Mouse (Mus musculus) embryonic facial prominence, embryonic 12.5 days (tissue): Measurements from ENCODE around the gene Scarf2. TPM values are rescaled to one million over a fixed set of nuclear protein-coding genes. Genes with fewer than 3 reads are reported as not detected.

Experiments used
- ATAC-seq: fragments of 200-750 bp; cut with Nextera tagmentation; 2 replicates; pipeline ENCODE4 v1.8.0; 2017; ENCODE audit not compliant: insufficient number of reproducible peaks, insufficient read depth, low FRiP score, low TSS enrichment
- H3K27ac ChIP-seq: fragments of 300-500 bp; sonication (generic); 2 replicates; pipeline ENCODE4 v1.5.1; 2016; ENCODE audit warnings: mild to moderate bottlenecking
- H3K27me3 ChIP-seq: fragments of 300-500 bp; sonication (generic); 2 replicates; pipeline ENCODE4 v1.6.1; 2016; ENCODE audit warnings: mild to moderate bottlenecking, moderate library complexity
- H3K36me3 ChIP-seq: fragments of 300-500 bp; sonication (generic); 2 replicates; pipeline ENCODE4 v1.6.1; 2016; ENCODE audit warnings: mild to moderate bottlenecking
- H3K4me1 ChIP-seq: fragments of 300-500 bp; sonication (generic); 2 replicates; pipeline ENCODE4 v1.6.1; 2016
- H3K4me2 ChIP-seq: fragments of 300-500 bp; sonication (generic); replicated peaks from 2 replicates; pipeline ENCODE4 v1.6.1; 2016; ENCODE audit warnings: mild to moderate bottlenecking, moderate library complexity
- H3K4me3 ChIP-seq: fragments of 300-500 bp; sonication (generic); 2 replicates; pipeline ENCODE4 v1.5.1; 2016; ENCODE audit warnings: mild to moderate bottlenecking
- H3K9ac ChIP-seq: fragments of 300-500 bp; sonication (generic); 2 replicates; pipeline ENCODE4 v1.6.1; 2016; ENCODE audit warnings: mild to moderate bottlenecking, moderate library complexity
- H3K9me3 ChIP-seq: fragments of 300-500 bp; sonication (generic); 2 replicates; pipeline ENCODE4 v1.6.1; 2016; ENCODE audit warnings: mild to moderate bottlenecking, moderate library complexity
- WGBS: fragments of 180-500 bp; shearing (Covaris S2); methylation state at CpG from one replicate; pipeline ENCODE4 v1.1.7; 2016; 5-methylcytosine and 5-hydroxymethylcytosine counted together
- polyA plus RNA-seq: library from polyadenylated mRNA; unstranded; fragments of >200 nt; fragmentation: Nextera tagmentation; extraction: Ambion mirVana; gene quantifications from 2 replicates; pipeline ENCODE4 v1.2.1, GENCODE M21; 2016

Gene Scarf2
- polyA plus RNA-seq, 1 experiment from 2014 or later: 49.8 TPM

- H3K27me3 ChIP-seq: no peaks in the 10 kb centered on the region
- H3K36me3 ChIP-seq: peaks cover 62% of the 10 kb centered on the region
- H3K4me3 ChIP-seq: no peak overlapping the region
- H3K9ac ChIP-seq: no peak overlapping the region
- H3K4me2 ChIP-seq: no peak overlapping the region
- no peak for ATAC-seq
- H3K27ac ChIP-seq: no peak overlapping the region
- H3K4me1 ChIP-seq: no peaks in the 10 kb centered on the region
- no peaks in the 10 kb centered on the region for H3K9me3 ChIP-seq
- WGBS: 73% methylated on average over 4 of the region's 4 CpGs
These were observed 25.8 kb upstream of the Scarf2 start for GRCm38 (mm10) chr16:17771117-17771865.

GRCm38 (mm10) chr16:17776828-17777227, 20.3 kb upstream of the Scarf2 start:
- no peak overlapping the region for H3K27ac ChIP-seq
- no peak overlapping the region for H3K4me3 ChIP-seq
- no peaks in the 10 kb centered on the region for H3K27me3 ChIP-seq
- no peak for ATAC-seq
- H3K9me3 ChIP-seq: no peaks in the 10 kb centered on the region
- H3K36me3 ChIP-seq: peaks cover 66% of the 10 kb centered on the region
- no peaks in the 10 kb centered on the region for H3K4me1 ChIP-seq
- no peak overlapping the region for H3K9ac ChIP-seq
- 64% methylated on average over 11 of the region's 11 CpGs for WGBS
- H3K4me2 ChIP-seq: no peak overlapping the region

GRCm38 (mm10) chr16:17778223-17778622, 18.9 kb upstream of the Scarf2 start:
- no peak for ATAC-seq
- Histone ChIP-seq H3K9ac (no peak overlapping the region), H3K9me3 (no peaks in the 10 kb centered on the region), H3K27ac (no peak overlapping the region), H3K4me1 (no peaks in the 10 kb centered on the region), H3K4me3 (no peak overlapping the region), H3K36me3 (peaks cover 68% of the 10 kb centered on the region), H3K27me3 (no peaks in the 10 kb centered on the region), H3K4me2 (no peak overlapping the region)
- WGBS: 83% methylated on average over 4 of the region's 4 CpGs

- 71% methylated on average over 1 of the region's 1 CpGs for WGBS
- H3K27me3 ChIP-seq: no peaks in the 10 kb centered on the region
- no peaks in the 10 kb centered on the region for H3K4me1 ChIP-seq
- H3K27ac ChIP-seq: no peak overlapping the region
- H3K9me3 ChIP-seq: no peaks in the 10 kb centered on the region
- no peak overlapping the region for H3K4me2 ChIP-seq
- ATAC-seq: no peak
- H3K9ac ChIP-seq: no peak overlapping the region
- H3K4me3 ChIP-seq: no peak overlapping the region
- H3K36me3 ChIP-seq: peaks cover 73% of the 10 kb centered on the region
These were observed 17.4 kb upstream of the Scarf2 start for GRCm38 (mm10) chr16:17779692-17780091.

GRCm38 (mm10) chr16:17785337-17785736, 11.7 kb upstream of the Scarf2 start:
- WGBS: 61% methylated on average over 3 of the region's 3 CpGs
- no peaks in the 10 kb centered on the region for H3K27me3 ChIP-seq
- no peaks in the 10 kb centered on the region for H3K4me1 ChIP-seq
- no peak overlapping the region for H3K9ac ChIP-seq
- no peak for ATAC-seq
- H3K27ac ChIP-seq: no peak overlapping the region
- H3K9me3 ChIP-seq: no peaks in the 10 kb centered on the region
- peaks cover 80% of the 10 kb centered on the region for H3K36me3 ChIP-seq
- H3K4me2 ChIP-seq: no peak overlapping the region
- no peak overlapping the region for H3K4me3 ChIP-seq

GRCm38 (mm10) chr16:17792728-17793127, 4.4 kb upstream of the Scarf2 start:
- ATAC-seq: no peak

GRCm38 (mm10) chr16:17794047-17794446, 3.0 kb upstream of the Scarf2 start:
- Histone ChIP-seq H3K9ac (no peak overlapping the region), H3K27me3 (peaks cover 8% of the 10 kb centered on the region), H3K9me3 (no peaks in the 10 kb centered on the region), H3K27ac (no peak overlapping the region), H3K4me2 (no peak overlapping the region), H3K36me3 (peaks cover 52% of the 10 kb centered on the region), H3K4me1 (peaks cover 17% of the 10 kb centered on the region), H3K4me3 (no peak overlapping the region)
- WGBS: 90% methylated on average over 4 of the region's 4 CpGs
- ATAC-seq: no peak

More at GRCm38 (mm10) chr16:17792728-17793127, 4.4 kb upstream of the Scarf2 start:
- Histone ChIP-seq H3K27me3 (peaks cover 6% of the 10 kb centered on the region; the same call in 1 of the 2 replicates), H3K4me3 (no peak overlapping the region), H3K36me3 (peaks cover 59% of the 10 kb centered on the region), H3K9ac (no peak overlapping the region), H3K9me3 (no peaks in the 10 kb centered on the region), H3K27ac (no peak overlapping the region), H3K4me1 (peaks cover 13% of the 10 kb centered on the region; the same call in 1 of the 2 replicates), H3K4me2 (no peak overlapping the region)
- 73% methylated on average over 3 of the region's 3 CpGs for WGBS

GRCm38 (mm10) chr16:17795643-17796042, 1.4 kb upstream of the Scarf2 start:
- Histone ChIP-seq H3K27ac (no peak overlapping the region), H3K9me3 (no peaks in the 10 kb centered on the region), H3K9ac (no peak overlapping the region), H3K4me1 (peaks cover 32% of the 10 kb centered on the region), H3K4me3 (no peak overlapping the region), H3K36me3 (peaks cover 36% of the 10 kb centered on the region), H3K4me2 (no peak overlapping the region), H3K27me3 (peaks cover 15% of the 10 kb centered on the region)
- ATAC-seq: no peak
- WGBS: 53% methylated on average over 5 of the region's 5 CpGs

GRCm38 (mm10) chr16:17796519-17796918, 563 bp upstream of the Scarf2 start:
- Histone ChIP-seq H3K4me1 (peaks cover 41% of the 10 kb centered on the region), H3K36me3 (peaks cover 30% of the 10 kb centered on the region), H3K9ac (peak overlapping the region; percentile 92), H3K27me3 (peaks cover 19% of the 10 kb centered on the region), H3K9me3 (no peaks in the 10 kb centered on the region), H3K4me2 (peak overlapping the region; percentile 79), H3K4me3 (peak overlapping the region; percentile 79), H3K27ac (peak overlapping the region; percentile 96)
- ATAC-seq: no peak

- peak overlapping the region; percentile 79 for H3K4me3 ChIP-seq
- no peaks in the 10 kb centered on the region for H3K9me3 ChIP-seq
- H3K4me2 ChIP-seq: peak overlapping the region; percentile 79
- WGBS: 3% methylated on average over 29 of the region's 29 CpGs
- peak overlapping the region; percentile 92 for H3K9ac ChIP-seq
- peaks cover 55% of the 10 kb centered on the region for H3K4me1 ChIP-seq
- H3K27ac ChIP-seq: peak overlapping the region; percentile 96
- peaks cover 33% of the 10 kb centered on the region for H3K27me3 ChIP-seq
- peak; percentile 12 for ATAC-seq
- H3K36me3 ChIP-seq: peaks cover 20% of the 10 kb centered on the region
These were observed 780 bp downstream of the Scarf2 start for GRCm38 (mm10) chr16:17797812-17798311.

- Histone ChIP-seq H3K27me3 (peaks cover 40% of the 10 kb centered on the region), H3K9ac (peak overlapping the region; percentile 92), H3K4me2 (peak overlapping the region; percentile 79), H3K36me3 (peaks cover 19% of the 10 kb centered on the region), H3K27ac (peak overlapping the region; percentile 96), H3K4me1 (peaks cover 61% of the 10 kb centered on the region), H3K4me3 (peak overlapping the region; percentile 79), H3K9me3 (no peaks in the 10 kb centered on the region)
- 2% methylated on average over 42 of the region's 45 CpGs for WGBS
- 0 out of 2 replicates have a peak, but pooled peaks have one; percentile 7 for ATAC-seq
These were observed 1.5 kb downstream of the Scarf2 start for GRCm38 (mm10) chr16:17798321-17799180.
